Mouse (Mus musculus): ENCODE measurements at regions not wholly inside any gene's neighbourhood (a gene's known extent, or its start where the extent isn't known, plus 50 kb on each side); places are given as distances from the start of the nearest gene placed in this dataset.
"Not testable (repeated sequence)": the region's sequence is repeated elsewhere in the genome, so short reads cannot be mapped to it uniquely, and the experiment has no call there.

- no peak for DNase-seq
Measured at GRCm38 (mm10) chr1:181262496-181262895, 50.7 kb upstream of the Wdr26 start.

GRCm38 (mm10) chr1:181263216-181263615, 51.4 kb upstream of the Wdr26 start:
- DNase-seq: no peak

- not testable (repeated sequence) for DNase-seq
Measured at GRCm38 (mm10) chr1:181270469-181270868, 58.7 kb upstream of the Wdr26 start.

- DNase-seq: no peak
Measured at GRCm38 (mm10) chr1:181271164-181271563, 59.4 kb upstream of the Wdr26 start.

GRCm38 (mm10) chr1:181271821-181272220, 60.0 kb upstream of the Wdr26 start:
- no peak for DNase-seq

GRCm38 (mm10) chr1:181272622-181273296, 61.0 kb upstream of the Wdr26 start:
- peak; percentile 78 for DNase-seq

GRCm38 (mm10) chr1:181273540-181274204, 61.9 kb upstream of the Wdr26 start:
- DNase-seq: no peak

GRCm38 (mm10) chr1:181280826-181281225, 69.0 kb upstream of the Wdr26 start:
- no peak for DNase-seq

GRCm38 (mm10) chr1:181282986-181283385, 69.4 kb upstream of the Cnih3 start:
- not testable (repeated sequence) for DNase-seq

- not testable (repeated sequence) for DNase-seq
Measured at GRCm38 (mm10) chr1:181283539-181283938, 68.9 kb upstream of the Cnih3 start.

GRCm38 (mm10) chr1:181284301-181285197, 67.9 kb upstream of the Cnih3 start:
- DNase-seq: no peak

GRCm38 (mm10) chr1:181285600-181285999, 66.8 kb upstream of the Cnih3 start:
- no peak for DNase-seq

GRCm38 (mm10) chr1:181286146-181286545, 66.3 kb upstream of the Cnih3 start:
- no peak for DNase-seq

GRCm38 (mm10) chr1:181287166-181287565, 65.3 kb upstream of the Cnih3 start:
- no peak for DNase-seq

GRCm38 (mm10) chr1:181289385-181290035, 62.9 kb upstream of the Cnih3 start:
- no peak for DNase-seq

- no peak for DNase-seq
Measured at GRCm38 (mm10) chr1:181291202-181291601, 61.2 kb upstream of the Cnih3 start.

GRCm38 (mm10) chr1:181291966-181292365, 60.5 kb upstream of the Cnih3 start:
- no peak for DNase-seq

GRCm38 (mm10) chr1:181293079-181293865, 59.2 kb upstream of the Cnih3 start:
- DNase-seq: no peak

GRCm38 (mm10) chr1:181295651-181296050, 56.8 kb upstream of the Cnih3 start:
- DNase-seq: no peak

GRCm38 (mm10) chr1:181298063-181298462, 54.4 kb upstream of the Cnih3 start:
- no peak for DNase-seq

- DNase-seq: no peak
Measured at GRCm38 (mm10) chr1:181299075-181299665, 53.3 kb upstream of the Cnih3 start.

GRCm38 (mm10) chr1:181299826-181300225, 52.6 kb upstream of the Cnih3 start:
- no peak for DNase-seq
